In genomic region chr6:128142369-128143278, GRCm38 (mm10) we compare ENCODE assay signal across 8 mouse cellular contexts. TPM values are rescaled to one million over a fixed set of nuclear protein-coding genes. Genes with fewer than 3 reads are reported as not detected.
DNase-seq lines count a peak whose midpoint lies in the region; ATAC-seq and TF ChIP-seq lines count a peak whose summit lies in the region.

No protein-coding gene starts in this region.

- TF ChIP-seq POLR2A in CH12.LX (IDR thresholded peaks at IDR 0.05; ENCODE audit: low read depth, low read length), result no peak

- H3K9ac ChIP-seq in CH12.LX (ENCODE audit: insufficient read depth, low read depth), result peak overlapping the region; percentile 27; the same call in 1 of the 2 replicates
- H3K9ac ChIP-seq in hindbrain, embryonic 13.5 days, result peak overlapping the region; percentile 76
- peak overlapping the region; percentile 58 for H3K9ac ChIP-seq in liver, embryonic 11.5 days (ENCODE audit: low read depth, low read length)
- H3K9ac ChIP-seq in neural tube, embryonic 13.5 days, result peak overlapping the region; percentile 82

- dilution Hi-C loops in CH12.LX (cut with MboI; ENCODE audit: extremely low pct_ligation_motif_present, extremely low pct_unique_long_range_greater_than_20kb, low sequenced_read_pairs), result no loop called here

- H3K36me3 ChIP-seq in CH12.LX (replicated peaks in 1 of 2; ENCODE audit: control insufficient read depth in 1 of 2, insufficient read depth in 1 of 2, low read length in 1 of 2), result no peaks in the 10 kb centered on the region
- H3K36me3 ChIP-seq in forebrain, embryonic 10.5 days (replicated peaks), result no peaks in the 10 kb centered on the region
- no peaks in the 10 kb centered on the region for H3K36me3 ChIP-seq in hindbrain, embryonic 13.5 days
- no peaks in the 10 kb centered on the region for H3K36me3 ChIP-seq in liver, embryonic 11.5 days (ENCODE audit: control insufficient read depth, insufficient read depth, low read length)
- H3K36me3 ChIP-seq in neural tube, embryonic 13.5 days, result no peaks in the 10 kb centered on the region

- no peaks in the 10 kb centered on the region for H3K9me3 ChIP-seq in CH12.LX (replicated peaks; ENCODE audit: low read length)
- no peaks in the 10 kb centered on the region for H3K9me3 ChIP-seq in forebrain, embryonic 10.5 days
- no peaks in the 10 kb centered on the region for H3K9me3 ChIP-seq in hindbrain, embryonic 13.5 days
- no peaks in the 10 kb centered on the region for H3K9me3 ChIP-seq in liver, embryonic 11.5 days (ENCODE audit: control insufficient read depth, low read length)
- no peaks in the 10 kb centered on the region for H3K9me3 ChIP-seq in neural tube, embryonic 13.5 days

- TF ChIP-seq RAD21 in CH12.LX (IDR thresholded peaks at IDR 0.05; ENCODE audit: low read depth, low read length), result no peak

- H3K79me2 ChIP-seq in CH12.LX (replicated peaks; ENCODE audit: control insufficient read depth, extremely low read depth, insufficient read depth, poor library complexity, severe bottlenecking), result no peaks in the 10 kb centered on the region

- peaks cover 76% of the 10 kb centered on the region for H3K27me3 ChIP-seq in CH12.LX (replicated peaks)
- H3K27me3 ChIP-seq in forebrain, embryonic 10.5 days (ENCODE audit: poor library complexity, severe bottlenecking), result peaks cover 29% of the 10 kb centered on the region
- H3K27me3 ChIP-seq in hindbrain, embryonic 13.5 days, result 0 out of 2 replicates have a peak, but pooled peaks cover 9% of the 10 kb centered on the region
- H3K27me3 ChIP-seq in liver, embryonic 11.5 days (replicated peaks; ENCODE audit: control insufficient read depth, insufficient read depth, low read length), result 0 out of 2 replicates have a peak, but pooled peaks cover 4% of the 10 kb centered on the region
- H3K27me3 ChIP-seq in neural tube, embryonic 13.5 days, result peaks cover 12% of the 10 kb centered on the region; the same call in 1 of the 2 replicates

- TF ChIP-seq CTCF in CH12.LX (conservative IDR thresholded peaks at IDR 0.05 in 1 of 2, IDR thresholded peaks at IDR 0.05 in 1 of 2; ENCODE audit: low read depth in 2 of 2, low read length in 2 of 2), result no peak

- peak; percentile 48 to 68 for DNase-seq in adrenal gland, adult (ENCODE audit: inconsistent age in 2 of 2, low spot score in 1 of 2)
- DNase-seq in adrenal gland, postnatal 4 days (ENCODE audit: low spot score in 2 of 2), result no peak
- no peak for DNase-seq in CH12.LX (ENCODE audit: extremely low read depth)
- DNase-seq in forebrain, embryonic 10.5 days (ENCODE audit: extremely low spot score, low spot score), result peak; percentile 50
- DNase-seq in liver, embryonic 11.5 days (ENCODE audit: low spot score), result peak; percentile 58
- no peak for DNase-seq in frontal cortex, postnatal 25 days (ENCODE audit: low spot score in 2 of 2)

- WGBS in forebrain, embryonic 10.5 days, result 3% methylated on average over 20 of the region's 20 CpGs
- WGBS in hindbrain, embryonic 13.5 days, result 4% methylated on average over 20 of the region's 20 CpGs
- 10% methylated on average over 20 of the region's 20 CpGs for WGBS in liver, embryonic 11.5 days
- 4% methylated on average over 20 of the region's 20 CpGs for WGBS in neural tube, embryonic 13.5 days

- H3K27ac ChIP-seq in CH12.LX (ENCODE audit: insufficient read depth, low read depth), result no peak overlapping the region
- peak overlapping the region; percentile 91 for H3K27ac ChIP-seq in forebrain, embryonic 10.5 days
- peak overlapping the region; percentile 67; the same call in 1 of the 2 replicates for H3K27ac ChIP-seq in hindbrain, embryonic 13.5 days
- peak overlapping the region; percentile 32; the same call in 1 of the 2 replicates for H3K27ac ChIP-seq in liver, embryonic 11.5 days (ENCODE audit: low read depth, low read length)
- peak overlapping the region; percentile 61 for H3K27ac ChIP-seq in neural tube, embryonic 13.5 days (replicated peaks)

- peak overlapping the region; percentile 92 for H3K4me2 ChIP-seq in CH12.LX (ENCODE audit: insufficient read depth, low read depth, poor library complexity, severe bottlenecking)
- peak overlapping the region; percentile 85 for H3K4me2 ChIP-seq in hindbrain, embryonic 13.5 days
- H3K4me2 ChIP-seq in liver, embryonic 11.5 days, result peak overlapping the region; percentile 84
- H3K4me2 ChIP-seq in neural tube, embryonic 13.5 days, result peak overlapping the region; percentile 90

- no peak for TF ChIP-seq EP300 in CH12.LX (IDR thresholded peaks at IDR 0.05; ENCODE audit: low read length)

- H3K4me3 ChIP-seq in CH12.LX (replicated peaks in 1 of 3; ENCODE audit: low read depth in 2 of 3, low read length in 2 of 3, poor library complexity in 1 of 3), result peak overlapping the region in 1 of 3 experiments; percentile 50
- peak overlapping the region; percentile 75 for H3K4me3 ChIP-seq in forebrain, embryonic 10.5 days
- H3K4me3 ChIP-seq in hindbrain, embryonic 13.5 days, result peak overlapping the region; percentile 62
- H3K4me3 ChIP-seq in liver, embryonic 11.5 days (ENCODE audit: low read depth, low read length), result peak overlapping the region; percentile 69
- peak overlapping the region; percentile 68 for H3K4me3 ChIP-seq in neural tube, embryonic 13.5 days

- peaks cover 0 to 6% of the 10 kb centered on the region in 2 experiments; a peak in 1 of 4 replicates for H3K4me1 ChIP-seq in CH12.LX (ENCODE audit: control insufficient read depth in 1 of 2, insufficient read depth in 2 of 2)
- peaks cover 31% of the 10 kb centered on the region for H3K4me1 ChIP-seq in forebrain, embryonic 10.5 days
- peaks cover 19% of the 10 kb centered on the region for H3K4me1 ChIP-seq in hindbrain, embryonic 13.5 days (replicated peaks)
- H3K4me1 ChIP-seq in liver, embryonic 11.5 days (replicated peaks; ENCODE audit: control insufficient read depth, insufficient read depth, low read length), result 0 out of 2 replicates have a peak, but pooled peaks cover 3% of the 10 kb centered on the region
- H3K4me1 ChIP-seq in neural tube, embryonic 13.5 days (replicated peaks), result peaks cover 28% of the 10 kb centered on the region

- in situ Hi-C loops in CH12.LX (cut with MboI; ENCODE audit: low pct_ligation_motif_present, low pct_unique_long_range_greater_than_20kb, low sequenced_read_pairs), result no loop called here

- ATAC-seq in hindbrain, embryonic 13.5 days (ENCODE audit: low FRiP score), result peak; percentile 65
- ATAC-seq in liver, embryonic 11.5 days (replicated peaks; ENCODE audit: low FRiP score), result peak; percentile 35
- ATAC-seq in neural tube, embryonic 13.5 days (ENCODE audit: low read depth), result peak; percentile 69

TF ChIP-seq in CH12.LX, 34 proteins besides CTCF, POLR2A, EP300 and RAD21:
- TF ChIP-seq USF1 (IDR thresholded peaks at IDR 0.05; ENCODE audit: low read depth, low read length) (no peak), TBP (conservative IDR thresholded peaks at IDR 0.05; ENCODE audit: low read depth, low read length) (no peak), SMC3 (IDR thresholded peaks at IDR 0.05; ENCODE audit: low read depth, low read length) (no peak)

RNA-seq across cellular contexts. Expression of gene Tspan9, which starts 0.8 kb away (rescaled TPM):
- total RNA-seq in adrenal gland, postnatal 4 days (2021), result 10 to 100 TPM; 80.4 to 83.3 TPM
- 0.92 and 0.98 TPM in 2 replicates for total RNA-seq in CH12.LX (2012; rRNA removed)
- total RNA-seq in CH12.LX (2014; rRNA removed), result 0.40 and 0.55 TPM in 2 replicates
- 0.33 and 0.71 TPM in 2 replicates for polyA plus RNA-seq in CH12.LX (2012; ENCODE audit: insufficient read length, low read depth)
- polyA plus RNA-seq in forebrain, embryonic 10.5 days (2016; fragmentation: Nextera tagmentation; extraction: Ambion mirVana), result 39.4 and 41.3 TPM in 2 replicates
- 32.7 and 35.8 TPM in 2 replicates for polyA plus RNA-seq in hindbrain, embryonic 13.5 days (2015; fragmentation: Nextera tagmentation; extraction: Ambion mirVana)
- 46.3 and 46.9 TPM in 2 replicates for polyA plus RNA-seq in liver, embryonic 11.5 days (2014; fragmentation: Nextera tagmentation; extraction: Ambion mirVana)
- polyA plus RNA-seq in neural tube, embryonic 13.5 days (2015; fragmentation: Nextera tagmentation; extraction: Ambion mirVana), result 38.5 and 43.5 TPM in 2 replicates

Comparison
In these comparisons a context has a peak if more than half of its experiments do, and no peak if none do; other contexts are left out.
1. DNase-seq: peak in adrenal gland, adult (2 of 2), forebrain, embryonic 10.5 days (single experiment) and liver, embryonic 11.5 days (single experiment); none in adrenal gland, postnatal 4 days (0 of 2), CH12.LX (single experiment) and frontal cortex, postnatal 25 days (0 of 2).
2. H3K9ac ChIP-seq: peak in every context shown above with its lines; median percentile 82 in neural tube, embryonic 13.5 days; 76 in hindbrain, embryonic 13.5 days; 58 in liver, embryonic 11.5 days; 27 in CH12.LX.
3. RNA of gene Tspan9, which starts 0.8 kb away (polyA plus RNA-seq): 46.3 to 46.9 TPM in liver, embryonic 11.5 days, 39.4 to 41.3 TPM in forebrain, embryonic 10.5 days, 38.5 to 43.5 TPM in neural tube, embryonic 13.5 days and 32.7 to 35.8 TPM in hindbrain, embryonic 13.5 days; 0.33 to 0.71 TPM in CH12.LX; every median in the first group is over 10 times any median in the second.
4. Peak in every context shown above with its lines, with median percentiles within 50 percentile points of each other: H3K4me2 ChIP-seq and ATAC-seq.